Mouse (Mus musculus): ENCODE results near the gene Pigk. TPM values are rescaled to one million over a fixed set of nuclear protein-coding genes. Genes with fewer than 3 reads are reported as not detected.

The Pigk gene
- polyA plus RNA-seq, 1 experiment from 2014 or later, result 49.1 TPM

GRCm38 (mm10) chr3:152861450-152861849 lies 147.6 kb downstream of the Pigk start:
- DNase-seq (ENCODE audit: low spot score), result no peak
- Histone ChIP-seq H3K9ac (replicated peaks; ENCODE audit: low read length) (no peak overlapping the region), H3K4me3 (ENCODE audit: low read depth, low read length) (no peak overlapping the region), H3K4me2 (ENCODE audit: low read depth, low read length) (no peak overlapping the region), H3K27me3 (ENCODE audit: control insufficient read depth, insufficient read depth, low read length) (no peaks in the 10 kb centered on the region), H3K4me1 (ENCODE audit: control insufficient read depth, insufficient read depth, low read length) (no peaks in the 10 kb centered on the region), H3K9me3 (replicated peaks; ENCODE audit: control insufficient read depth, low read length) (no peaks in the 10 kb centered on the region), H3K27ac (replicated peaks; ENCODE audit: low read depth, low read length) (no peak overlapping the region), H3K36me3 (replicated peaks; ENCODE audit: control insufficient read depth, insufficient read depth, low read depth, low read length) (no peaks in the 10 kb centered on the region)
- no peak; the same call in 1 of the 2 replicates for ATAC-seq (replicated peaks; ENCODE audit: insufficient number of reproducible peaks, low FRiP score, low TSS enrichment, low read depth)
- 84% methylated on average over 4 of the region's 4 CpGs for WGBS

- no peak overlapping the region for H3K4me2 ChIP-seq (ENCODE audit: low read depth, low read length)
- H3K36me3 ChIP-seq (replicated peaks; ENCODE audit: control insufficient read depth, insufficient read depth, low read depth, low read length), result no peaks in the 10 kb centered on the region
- no peaks in the 10 kb centered on the region for H3K9me3 ChIP-seq (replicated peaks; ENCODE audit: control insufficient read depth, low read length)
- H3K4me3 ChIP-seq (ENCODE audit: low read depth, low read length), result no peak overlapping the region
- no peak overlapping the region for H3K27ac ChIP-seq (replicated peaks; ENCODE audit: low read depth, low read length)
- no peaks in the 10 kb centered on the region for H3K27me3 ChIP-seq (ENCODE audit: control insufficient read depth, insufficient read depth, low read length)
- DNase-seq (ENCODE audit: low spot score), result peak; percentile 33
- no peak overlapping the region for H3K9ac ChIP-seq (replicated peaks; ENCODE audit: low read length)
- no peaks in the 10 kb centered on the region for H3K4me1 ChIP-seq (ENCODE audit: control insufficient read depth, insufficient read depth, low read length)
- WGBS, result 67% methylated on average over 1 of the region's 1 CpGs
- no peak for ATAC-seq (replicated peaks; ENCODE audit: insufficient number of reproducible peaks, low FRiP score, low TSS enrichment, low read depth)
Observed at GRCm38 (mm10) chr3:152861978-152862377, 148.1 kb downstream of the Pigk start.

GRCm38 (mm10) chr3:152866035-152866965 lies 152.4 kb downstream of the Pigk start:
- DNase-seq (ENCODE audit: low spot score), result no peak
- H3K4me3 ChIP-seq (ENCODE audit: low read depth, low read length), result no peak overlapping the region
- H3K9ac ChIP-seq (replicated peaks; ENCODE audit: low read length), result no peak overlapping the region
- no peaks in the 10 kb centered on the region for H3K4me1 ChIP-seq (ENCODE audit: control insufficient read depth, insufficient read depth, low read length)
- no peaks in the 10 kb centered on the region for H3K27me3 ChIP-seq (ENCODE audit: control insufficient read depth, insufficient read depth, low read length)
- H3K36me3 ChIP-seq (replicated peaks; ENCODE audit: control insufficient read depth, insufficient read depth, low read depth, low read length), result no peaks in the 10 kb centered on the region
- no peak overlapping the region for H3K27ac ChIP-seq (replicated peaks; ENCODE audit: low read depth, low read length)
- 89% methylated on average over 22 of the region's 22 CpGs for WGBS
- no peaks in the 10 kb centered on the region for H3K9me3 ChIP-seq (replicated peaks; ENCODE audit: control insufficient read depth, low read length)
- no peak for ATAC-seq (replicated peaks; ENCODE audit: insufficient number of reproducible peaks, low FRiP score, low TSS enrichment, low read depth)
- H3K4me2 ChIP-seq (ENCODE audit: low read depth, low read length), result no peak overlapping the region

- H3K9me3 ChIP-seq (replicated peaks; ENCODE audit: control insufficient read depth, low read length), result no peaks in the 10 kb centered on the region
- no peak overlapping the region for H3K27ac ChIP-seq (replicated peaks; ENCODE audit: low read depth, low read length)
- H3K9ac ChIP-seq (replicated peaks; ENCODE audit: low read length), result no peak overlapping the region
- no peak overlapping the region for H3K4me2 ChIP-seq (ENCODE audit: low read depth, low read length)
- H3K27me3 ChIP-seq (ENCODE audit: control insufficient read depth, insufficient read depth, low read length), result no peaks in the 10 kb centered on the region
- no peaks in the 10 kb centered on the region for H3K4me1 ChIP-seq (ENCODE audit: control insufficient read depth, insufficient read depth, low read length)
- no peak overlapping the region for H3K4me3 ChIP-seq (ENCODE audit: low read depth, low read length)
- WGBS, result 81% methylated on average over 12 of the region's 12 CpGs
- DNase-seq (ENCODE audit: low spot score) (no peak), ATAC-seq (replicated peaks; ENCODE audit: insufficient number of reproducible peaks, low FRiP score, low TSS enrichment, low read depth) (no peak)
- no peaks in the 10 kb centered on the region for H3K36me3 ChIP-seq (replicated peaks; ENCODE audit: control insufficient read depth, insufficient read depth, low read depth, low read length)
Observed at GRCm38 (mm10) chr3:152867654-152868525, 154.0 kb downstream of the Pigk start.

- Histone ChIP-seq H3K4me1 (ENCODE audit: control insufficient read depth, insufficient read depth, low read length) (no peaks in the 10 kb centered on the region), H3K27me3 (ENCODE audit: control insufficient read depth, insufficient read depth, low read length) (no peaks in the 10 kb centered on the region), H3K9ac (replicated peaks; ENCODE audit: low read length) (no peak overlapping the region), H3K4me2 (ENCODE audit: low read depth, low read length) (no peak overlapping the region), H3K4me3 (ENCODE audit: low read depth, low read length) (no peak overlapping the region), H3K27ac (replicated peaks; ENCODE audit: low read depth, low read length) (no peak overlapping the region), H3K9me3 (replicated peaks; ENCODE audit: control insufficient read depth, low read length) (no peaks in the 10 kb centered on the region), H3K36me3 (replicated peaks; ENCODE audit: control insufficient read depth, insufficient read depth, low read depth, low read length) (no peaks in the 10 kb centered on the region)
- no peak for ATAC-seq (replicated peaks; ENCODE audit: insufficient number of reproducible peaks, low FRiP score, low TSS enrichment, low read depth)
- DNase-seq (ENCODE audit: low spot score), result no peak
- WGBS, result 83% methylated on average over 12 of the region's 12 CpGs
Observed at GRCm38 (mm10) chr3:152872054-152872453, 158.2 kb downstream of the Pigk start.

GRCm38 (mm10) chr3:152872596-152872995 lies 158.7 kb downstream of the Pigk start:
- Histone ChIP-seq H3K27me3 (ENCODE audit: control insufficient read depth, insufficient read depth, low read length) (no peaks in the 10 kb centered on the region), H3K4me2 (ENCODE audit: low read depth, low read length) (no peak overlapping the region), H3K27ac (replicated peaks; ENCODE audit: low read depth, low read length) (no peak overlapping the region), H3K9me3 (replicated peaks; ENCODE audit: control insufficient read depth, low read length) (no peaks in the 10 kb centered on the region), H3K36me3 (replicated peaks; ENCODE audit: control insufficient read depth, insufficient read depth, low read depth, low read length) (no peaks in the 10 kb centered on the region), H3K9ac (replicated peaks; ENCODE audit: low read length) (no peak overlapping the region), H3K4me1 (ENCODE audit: control insufficient read depth, insufficient read depth, low read length) (no peaks in the 10 kb centered on the region), H3K4me3 (ENCODE audit: low read depth, low read length) (no peak overlapping the region)
- no peak for ATAC-seq (replicated peaks; ENCODE audit: insufficient number of reproducible peaks, low FRiP score, low TSS enrichment, low read depth)
- 57% methylated on average over 6 of the region's 6 CpGs for WGBS
- no peak for DNase-seq (ENCODE audit: low spot score)

- DNase-seq (ENCODE audit: low spot score) (no peak), ATAC-seq (replicated peaks; ENCODE audit: insufficient number of reproducible peaks, low FRiP score, low TSS enrichment, low read depth) (no peak)
- WGBS, result 75% methylated on average over 17 of the region's 17 CpGs
- no peak overlapping the region for H3K9ac ChIP-seq (replicated peaks; ENCODE audit: low read length)
- no peak overlapping the region for H3K4me2 ChIP-seq (ENCODE audit: low read depth, low read length)
- H3K27ac ChIP-seq (replicated peaks; ENCODE audit: low read depth, low read length), result no peak overlapping the region
- no peaks in the 10 kb centered on the region for H3K4me1 ChIP-seq (ENCODE audit: control insufficient read depth, insufficient read depth, low read length)
- H3K9me3 ChIP-seq (replicated peaks; ENCODE audit: control insufficient read depth, low read length), result no peaks in the 10 kb centered on the region
- no peaks in the 10 kb centered on the region for H3K27me3 ChIP-seq (ENCODE audit: control insufficient read depth, insufficient read depth, low read length)
- H3K36me3 ChIP-seq (replicated peaks; ENCODE audit: control insufficient read depth, insufficient read depth, low read depth, low read length), result no peaks in the 10 kb centered on the region
- no peak overlapping the region for H3K4me3 ChIP-seq (ENCODE audit: low read depth, low read length)
Observed at GRCm38 (mm10) chr3:152874431-152875355, 160.8 kb downstream of the Pigk start.
